Mouse (Mus musculus) bone marrow macrophage, adult 2 months (primary cell): ENCODE results near the gene Taf15.

Experiments used
- CTCF ChIP-seq: IDR thresholded peaks from 2 replicates; pipeline ENCODE4 v1.5.1; 2012; ENCODE audit warnings: low read depth, mild to moderate bottlenecking, low read length, moderate library complexity
- POLR2A ChIP-seq: IDR thresholded peaks from 2 replicates; pipeline ENCODE4 v1.6.1; 2012; ENCODE audit warnings: mild to moderate bottlenecking, low read depth, low read length, borderline replicate concordance

GRCm38 (mm10) chr11:83536831-83537230 is 63.9 kb downstream of the Taf15 start:
- TF ChIP-seq CTCF (no peak), POLR2A (no peak)
